Mouse (Mus musculus): ENCODE measurements around the gene Camta1.

Gene Camta1

DNA sequence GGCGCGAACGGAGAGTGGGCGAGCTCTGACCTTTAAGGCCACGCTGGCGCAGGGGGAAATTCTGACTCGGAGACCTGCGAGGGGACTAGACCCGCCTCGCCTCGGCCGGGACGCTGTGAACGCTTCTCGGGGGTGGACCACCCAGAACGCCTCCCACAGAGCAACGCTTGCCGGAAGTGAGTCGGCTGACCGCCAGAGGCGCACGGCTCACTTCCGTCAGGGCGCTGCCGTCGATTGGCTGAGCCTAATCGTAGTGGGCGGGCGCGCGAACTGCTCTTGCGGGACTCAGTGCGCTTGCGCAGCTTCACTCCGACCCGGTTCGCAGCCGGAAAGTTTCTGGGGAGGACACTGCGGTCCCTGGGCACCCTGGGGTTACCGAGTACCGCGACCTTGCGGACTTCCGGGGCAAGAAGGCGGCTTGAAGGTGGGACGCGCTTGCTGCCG is 947.4 kb downstream of the Camta1 start, which contains the start of the genes Park7 and Tnfrsf9:
Gene Park7, minus strand, starts transcription at position 148 of the 444 bp plus-strand sequence.
Gene Tnfrsf9, plus strand, starts transcription at position 273 of the 444 bp plus-strand sequence.
- DNase-seq: peak; percentile 97

DNA sequence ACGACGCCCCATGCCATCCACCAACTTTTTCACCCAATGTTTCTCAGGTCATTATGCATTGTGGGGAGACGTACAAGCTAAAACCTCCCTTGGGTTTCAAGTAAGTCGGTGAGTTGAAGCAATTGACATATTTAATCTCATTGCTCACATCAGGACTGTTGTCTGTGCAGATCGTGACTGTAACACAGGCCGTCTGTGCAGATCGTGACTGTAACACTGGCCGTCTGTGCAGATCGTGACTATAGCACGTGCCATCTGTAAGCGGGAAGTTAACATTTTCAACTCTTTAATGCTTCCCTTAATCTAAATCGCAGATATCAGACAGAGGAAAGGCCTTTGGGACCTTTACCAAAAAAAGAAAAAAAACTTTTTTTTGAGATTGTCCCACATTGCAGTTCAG is 947.9 kb downstream of the Camta1 start:
- DNase-seq: no peak

DNA sequence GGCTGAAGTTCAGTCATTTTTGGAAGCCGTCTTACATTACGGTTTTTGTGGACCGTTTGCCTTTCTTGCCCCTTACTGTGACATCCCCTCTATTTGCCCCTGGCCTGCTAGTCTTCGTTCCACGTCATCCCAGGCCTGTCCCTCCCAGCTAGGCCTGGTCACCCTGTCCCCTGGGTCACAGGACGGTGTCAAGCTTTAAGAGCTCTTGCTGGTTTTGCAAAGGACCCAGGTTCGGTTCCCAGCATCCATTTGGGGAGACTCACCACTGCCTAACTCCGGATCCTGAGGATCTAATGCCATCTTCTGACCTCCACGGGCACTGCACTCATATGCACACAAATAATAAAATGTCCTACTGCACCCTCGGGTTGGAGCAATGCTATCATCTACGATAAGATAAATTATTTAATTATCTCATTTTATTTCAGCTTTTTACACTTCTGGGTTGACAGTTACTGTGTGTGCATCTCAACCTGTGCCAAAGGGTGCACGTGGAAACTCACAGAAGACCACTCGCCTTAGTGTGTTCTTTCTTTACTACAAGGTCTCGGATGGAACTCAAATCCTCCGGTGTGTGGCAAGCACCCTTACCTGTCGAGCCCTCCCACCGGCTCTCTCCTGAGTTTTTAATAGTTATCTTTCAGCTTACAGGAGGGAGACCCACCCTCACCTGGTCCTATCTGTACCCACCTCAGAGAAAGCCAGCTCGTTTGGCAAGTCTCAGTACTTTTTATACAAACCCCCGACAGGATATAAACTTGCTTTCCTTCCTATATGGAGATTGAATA is 951.3 kb downstream of the Camta1 start:
- DNase-seq: peak; percentile 37

DNA sequence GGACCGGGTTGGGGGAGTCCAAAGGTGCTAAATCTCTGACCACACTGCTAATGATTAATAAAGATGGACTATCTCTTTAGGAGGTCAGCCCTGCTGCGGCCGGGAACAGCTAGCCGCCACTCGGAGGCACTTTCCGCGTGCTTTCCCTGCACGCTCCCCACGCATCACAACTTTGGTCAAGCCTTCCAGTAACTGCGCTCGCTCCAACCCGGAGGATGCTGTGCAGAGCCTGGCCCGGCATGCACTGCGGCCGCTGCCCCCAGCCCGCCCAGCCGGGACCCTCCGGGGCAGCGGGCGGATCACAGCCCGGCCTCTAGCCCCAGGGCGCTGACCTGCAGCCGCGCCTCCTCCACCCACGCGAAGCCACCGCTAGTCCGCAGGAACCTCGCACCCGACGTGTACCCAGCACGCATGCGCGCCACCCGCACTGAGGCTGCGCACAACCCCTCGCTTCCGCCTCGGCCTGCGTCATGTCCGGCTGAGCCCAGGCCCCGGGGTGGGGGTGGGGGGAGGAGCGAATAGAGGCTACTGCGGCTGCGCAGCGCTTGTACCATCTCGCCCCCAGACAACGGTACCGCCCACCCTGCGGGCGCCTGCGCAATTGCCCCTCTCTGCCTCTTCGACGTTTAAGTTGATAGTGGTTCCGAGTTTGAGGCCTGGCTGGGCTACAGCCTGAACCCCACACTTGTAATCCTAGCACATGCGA is 952.1 kb downstream of the Camta1 start:
- DNase-seq: peak; percentile 96

DNA sequence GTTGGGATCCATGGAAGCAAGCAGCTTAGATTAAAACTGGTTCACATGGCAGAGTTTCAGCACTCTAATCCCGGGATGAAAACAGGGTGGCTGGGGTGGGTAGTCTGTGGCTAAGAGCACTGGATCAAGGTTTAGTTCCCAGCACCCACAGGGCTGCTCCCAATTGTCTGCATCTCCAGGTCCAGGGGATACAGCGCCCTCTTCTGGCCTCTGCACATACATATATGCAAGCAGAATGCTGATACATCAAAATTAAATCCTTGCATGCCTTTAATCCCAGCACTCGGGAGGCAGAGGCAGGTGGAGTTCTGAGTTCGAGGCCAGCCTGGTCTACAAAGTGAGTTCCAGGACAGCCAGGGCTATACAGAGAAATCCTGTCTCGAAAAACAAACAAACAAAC is 953.2 kb downstream of the Camta1 start:
- DNase-seq: peak; percentile 26

DNA sequence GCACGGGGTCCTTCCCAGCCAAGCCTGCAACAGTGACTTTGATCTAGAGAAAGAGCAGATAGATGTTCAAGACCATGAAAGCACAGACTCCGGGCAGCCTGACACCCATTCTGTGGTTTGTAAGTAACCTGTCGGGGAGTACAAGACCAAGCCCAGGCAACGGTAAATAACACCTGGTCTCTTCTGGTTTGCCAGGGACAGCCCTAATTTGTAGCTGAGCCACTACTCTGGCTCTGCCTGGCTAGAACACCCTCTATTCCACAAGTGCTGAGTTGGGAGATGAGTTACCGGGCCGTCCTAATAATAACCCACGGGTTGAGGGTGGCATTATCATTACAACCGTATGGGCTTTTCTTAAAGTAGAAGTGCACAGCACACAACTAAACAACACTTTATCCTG is 954.6 kb downstream of the Camta1 start:
- peak; percentile 8 for DNase-seq

DNA sequence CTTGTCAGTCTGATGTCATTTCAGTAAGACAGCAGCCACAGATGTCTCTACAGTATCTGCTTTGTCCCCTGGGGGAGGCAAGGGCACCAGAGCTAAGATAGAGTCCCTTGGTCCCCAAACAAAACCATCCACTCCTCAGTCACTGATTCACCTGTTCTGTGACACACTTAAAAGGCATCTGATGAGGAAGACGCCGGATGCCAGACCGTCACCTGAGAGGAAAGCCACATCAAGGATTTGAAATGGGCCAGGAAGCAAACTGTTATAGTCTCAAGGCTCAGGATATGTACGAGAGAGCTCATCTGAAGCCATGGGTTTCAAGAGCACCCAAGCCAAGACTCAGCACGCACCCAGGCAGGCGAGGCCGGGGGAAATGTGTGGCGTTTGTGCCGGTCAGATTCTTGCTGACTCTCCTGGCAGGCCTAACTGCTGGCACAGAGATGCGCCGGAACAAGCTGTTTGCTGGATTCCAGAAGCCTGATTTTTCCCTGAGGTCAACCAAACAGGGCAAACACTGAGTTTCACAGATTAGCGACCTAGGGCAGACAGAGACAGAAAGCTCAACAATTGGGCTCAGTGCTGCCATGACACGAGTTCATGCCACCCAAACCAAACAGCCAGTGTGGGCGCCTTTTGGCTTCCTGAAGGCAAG is 958.5 kb downstream of the Camta1 start:
- peak; percentile 87 for DNase-seq

DNA sequence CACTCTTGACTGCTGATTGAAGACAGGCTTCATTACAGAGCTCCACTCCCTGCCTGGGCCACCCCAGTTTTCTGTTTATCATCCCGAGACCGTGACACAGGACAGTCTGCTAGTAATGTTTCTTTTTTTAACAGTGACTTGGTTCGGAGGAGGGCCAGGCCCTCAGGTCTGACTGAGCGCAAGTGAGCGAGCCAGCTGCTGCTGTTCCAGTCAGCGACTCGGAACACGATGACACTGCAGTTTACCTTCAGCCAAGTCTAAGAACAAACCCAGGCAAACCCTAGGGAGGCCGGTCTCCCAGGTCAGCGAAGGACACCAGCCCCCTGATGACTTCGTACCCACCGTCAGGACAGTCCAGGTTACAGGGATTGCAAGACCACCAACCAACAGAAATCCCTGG is 959.6 kb downstream of the Camta1 start:
- peak; percentile 81 for DNase-seq

DNA sequence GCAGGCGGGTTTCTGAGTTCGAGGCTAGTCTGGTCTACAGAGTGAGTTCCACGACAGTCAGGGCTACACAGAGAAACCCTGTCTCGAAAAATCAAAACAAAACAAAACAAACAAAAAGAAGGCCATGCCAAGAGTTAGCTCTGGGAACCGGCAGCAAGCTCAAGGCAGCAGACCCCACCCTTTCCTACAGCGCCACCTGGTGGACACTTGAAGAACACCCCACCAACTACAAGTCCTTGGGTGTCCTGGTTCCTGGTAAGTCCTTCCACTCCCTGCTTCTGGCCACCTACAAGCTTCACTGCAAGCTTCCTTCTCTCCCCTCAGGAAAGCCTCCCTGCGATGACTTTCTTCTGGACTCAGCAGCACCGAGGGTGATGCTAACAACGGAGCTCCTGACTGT is 960.0 kb downstream of the Camta1 start:
- DNase-seq: peak; percentile 76

DNA sequence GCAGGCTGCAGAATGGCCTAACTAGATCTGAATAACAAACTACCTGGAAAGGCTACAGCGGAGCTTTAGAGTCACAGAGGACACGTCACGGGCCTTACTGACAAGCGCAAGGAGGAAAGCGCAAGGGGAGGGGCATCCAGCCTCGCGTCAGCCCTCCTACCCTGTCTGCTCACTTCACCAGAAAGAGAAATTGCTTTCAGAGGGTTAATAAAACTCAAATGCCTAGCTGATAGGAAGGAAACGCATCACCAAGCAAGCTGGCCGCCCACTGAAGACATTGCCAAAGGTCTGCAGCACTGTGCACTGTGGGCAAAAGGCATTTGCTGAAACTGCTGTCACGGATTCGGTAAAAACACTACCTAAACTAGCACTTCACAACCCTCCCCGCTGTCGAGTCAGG is 961.2 kb downstream of the Camta1 start:
- DNase-seq: peak; percentile 74

DNA sequence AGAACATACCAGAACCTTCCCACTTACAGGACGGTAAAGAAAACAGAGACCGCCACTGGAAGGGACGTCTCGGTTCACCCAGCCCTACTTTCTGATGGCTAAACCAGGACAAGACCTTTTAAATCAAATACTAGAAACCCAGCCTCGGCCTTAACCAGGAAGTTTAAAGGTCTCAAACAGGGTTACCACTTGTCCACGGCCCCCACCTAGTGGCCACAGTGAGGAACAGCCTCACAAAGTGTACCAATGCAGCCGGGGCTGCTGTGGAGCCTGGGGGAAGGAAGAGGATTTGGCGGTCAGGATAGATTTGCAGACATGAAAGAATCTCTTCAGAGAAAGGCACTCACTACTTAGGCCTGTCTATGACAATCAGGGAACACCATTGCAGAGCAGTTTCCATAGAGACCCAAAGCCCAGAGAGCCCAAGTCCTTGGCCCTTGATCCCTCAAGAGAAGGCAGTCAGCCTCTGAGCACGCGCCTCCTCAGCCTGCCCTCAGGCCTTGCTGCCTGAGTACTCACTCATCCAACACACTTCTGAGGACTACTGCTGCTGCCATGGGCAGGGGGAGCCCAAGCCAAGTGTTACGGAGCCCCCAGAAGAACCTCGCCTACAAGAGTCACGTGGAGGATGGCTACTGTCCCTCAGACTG is 962.8 kb downstream of the Camta1 start:
- DNase-seq: peak; percentile 75

DNA sequence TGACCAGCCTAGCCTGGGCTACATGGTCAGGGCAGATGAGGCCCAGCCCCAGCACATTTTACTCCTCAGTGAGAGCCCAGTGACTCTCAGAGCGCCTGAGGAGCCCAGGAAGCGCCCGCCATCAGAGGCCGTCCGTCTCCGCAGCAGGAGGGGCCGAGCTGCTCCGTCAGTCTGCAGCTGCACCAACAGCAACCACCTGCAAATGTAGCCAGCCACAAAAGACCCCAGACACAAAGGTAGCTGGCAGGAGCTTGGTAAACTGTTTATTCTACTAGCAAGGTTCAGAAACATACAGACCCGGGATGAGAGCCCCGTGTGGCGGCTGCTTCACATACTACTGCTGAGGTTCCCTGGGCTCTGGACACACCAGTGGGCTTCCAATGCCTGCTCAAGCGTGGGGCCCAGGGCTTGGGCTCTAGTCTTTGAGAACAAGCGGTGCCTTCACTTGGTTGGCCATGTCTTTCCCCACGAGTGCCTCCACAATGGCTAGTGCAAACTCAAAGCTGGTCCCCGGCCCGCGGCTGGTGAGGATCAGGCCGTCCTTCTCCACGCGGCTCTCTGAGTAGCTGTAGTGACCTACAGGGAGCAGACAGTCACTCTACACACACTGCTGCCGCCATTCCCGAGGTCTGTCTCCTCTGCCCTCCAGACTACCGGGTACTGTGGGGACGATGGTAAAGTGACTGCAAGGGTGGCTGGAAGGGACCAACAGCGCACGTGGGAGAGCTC is 964.6 kb downstream of the Camta1 start:
- no peak for DNase-seq

DNA sequence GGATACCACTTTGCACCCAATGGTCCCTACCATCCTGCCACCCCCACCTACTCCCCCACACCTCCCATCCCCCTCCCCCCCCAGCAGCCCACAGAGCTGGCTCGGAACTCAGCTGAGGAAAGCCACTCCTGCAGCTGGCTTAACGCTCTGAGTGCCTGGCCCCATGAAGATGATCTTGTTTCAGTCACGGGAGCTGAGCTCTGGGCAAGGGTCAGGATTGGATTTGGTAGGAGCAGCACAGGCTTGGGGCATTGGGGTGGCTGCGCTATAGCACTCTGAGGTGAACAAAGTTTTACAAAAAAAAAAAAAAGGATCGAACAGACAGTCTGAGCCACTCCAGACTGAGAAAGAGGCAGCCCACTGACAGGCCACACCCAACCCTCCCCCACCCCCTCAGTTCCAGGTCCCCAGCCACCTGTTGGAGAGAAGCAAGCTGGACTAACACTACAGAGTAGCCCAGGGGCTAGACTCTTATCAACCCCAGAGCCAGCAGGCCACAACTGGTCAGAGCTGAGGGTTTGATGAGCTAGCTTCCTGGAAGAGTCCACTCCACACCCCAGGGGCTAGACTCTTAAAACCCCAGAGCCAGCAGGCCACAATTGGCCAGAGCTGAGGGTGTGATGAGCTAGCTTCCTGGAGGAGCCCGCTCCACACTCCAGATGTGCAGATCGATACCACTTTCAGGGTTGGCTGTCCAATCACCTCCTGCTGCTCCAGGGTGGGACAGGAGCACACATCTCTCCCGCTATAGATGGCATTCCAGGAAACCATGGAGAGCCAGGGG is 966.8 kb downstream of the Camta1 start:
- no peak for DNase-seq

DNA sequence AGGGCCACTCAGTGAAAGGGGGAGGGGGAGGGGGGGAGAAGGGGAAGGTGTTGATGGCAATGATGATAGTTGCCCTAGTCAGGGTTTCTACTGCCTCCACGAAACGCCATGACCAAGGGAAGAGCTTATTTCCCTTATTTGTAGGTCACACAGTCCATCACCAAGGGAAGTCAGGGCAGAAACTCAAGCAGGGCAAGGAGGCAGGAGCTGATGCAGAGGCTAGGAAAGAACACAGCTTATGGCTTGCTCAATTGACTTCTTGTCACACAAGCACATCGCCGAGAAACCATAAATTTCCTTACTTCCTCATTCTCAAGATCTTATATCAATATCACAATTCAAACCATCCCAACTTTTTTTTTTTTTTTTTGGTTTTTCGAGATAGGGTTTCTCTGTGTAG is 970.4 kb downstream of the Camta1 start:
- no peak for DNase-seq

DNA sequence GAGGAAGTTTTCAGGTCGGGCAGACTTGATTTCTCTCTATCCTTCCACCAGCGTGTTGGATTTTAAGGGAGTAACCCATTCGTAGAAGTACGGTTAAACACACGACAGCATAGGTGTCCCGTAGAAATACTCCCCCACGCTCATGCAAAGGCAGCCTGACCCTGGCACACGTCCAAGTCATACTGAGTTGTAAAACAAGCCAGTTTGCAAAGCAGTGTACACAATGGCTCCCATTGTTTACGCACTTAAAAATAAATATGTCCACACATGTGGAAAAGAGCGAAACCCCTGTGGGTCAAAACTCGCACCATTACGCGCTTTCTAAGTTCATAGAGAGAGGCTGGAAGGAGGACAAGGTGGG is 971.7 kb downstream of the Camta1 start:
- DNase-seq: no peak

DNA sequence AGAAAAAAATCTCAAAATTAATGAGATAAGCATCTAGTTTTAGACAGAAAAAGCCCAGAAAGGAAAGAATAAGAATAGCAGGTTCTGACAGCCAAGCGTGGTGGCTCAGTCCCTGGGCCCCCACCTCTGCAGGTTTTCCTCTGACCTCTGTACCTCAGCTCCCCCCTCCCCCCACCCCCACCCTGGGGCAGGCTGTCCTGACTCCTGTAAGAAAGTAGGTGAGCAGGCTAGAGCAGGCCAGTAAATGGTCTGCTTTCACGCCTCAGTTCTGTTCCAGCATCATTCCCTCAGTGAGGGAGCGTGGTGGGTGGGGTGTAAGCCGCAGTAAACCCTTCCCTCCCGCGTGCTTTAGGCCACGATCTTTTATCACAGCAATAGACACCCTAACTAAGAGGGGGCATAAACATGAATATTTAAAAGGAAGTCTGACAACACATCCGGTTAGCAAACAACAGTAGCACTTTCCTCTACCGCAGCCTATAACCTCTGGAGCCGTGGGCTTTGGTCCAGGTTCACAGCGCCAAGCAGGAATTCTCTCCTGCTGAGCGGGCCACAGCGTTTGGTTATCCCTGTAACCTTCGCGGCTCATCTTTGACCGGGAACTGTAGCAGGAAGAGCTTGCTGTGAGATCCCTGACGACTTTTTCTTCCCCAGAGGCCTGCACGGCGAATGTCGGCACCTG is 972.3 kb downstream of the Camta1 start:
- peak; percentile 36 for DNase-seq

DNA sequence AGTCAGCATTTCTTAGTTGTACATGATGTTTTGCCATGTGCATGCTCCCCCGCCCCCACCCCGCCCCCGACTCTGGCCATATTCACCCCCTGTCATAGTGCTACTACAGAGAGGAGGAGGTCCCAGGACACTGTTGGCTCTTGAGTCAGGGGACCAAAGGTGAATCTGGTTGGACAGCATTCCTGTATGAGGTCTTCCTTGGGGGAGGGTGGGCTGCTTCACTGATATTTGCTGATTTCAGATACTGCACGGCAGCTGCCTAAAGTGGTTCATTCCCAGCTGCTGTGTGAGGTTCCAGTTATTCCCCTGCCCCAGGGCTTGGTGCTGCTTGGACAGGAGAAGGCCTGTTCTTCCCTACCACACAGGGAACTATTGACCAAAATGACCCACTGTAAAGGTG is 973.2 kb downstream of the Camta1 start:
- no peak for DNase-seq

DNA sequence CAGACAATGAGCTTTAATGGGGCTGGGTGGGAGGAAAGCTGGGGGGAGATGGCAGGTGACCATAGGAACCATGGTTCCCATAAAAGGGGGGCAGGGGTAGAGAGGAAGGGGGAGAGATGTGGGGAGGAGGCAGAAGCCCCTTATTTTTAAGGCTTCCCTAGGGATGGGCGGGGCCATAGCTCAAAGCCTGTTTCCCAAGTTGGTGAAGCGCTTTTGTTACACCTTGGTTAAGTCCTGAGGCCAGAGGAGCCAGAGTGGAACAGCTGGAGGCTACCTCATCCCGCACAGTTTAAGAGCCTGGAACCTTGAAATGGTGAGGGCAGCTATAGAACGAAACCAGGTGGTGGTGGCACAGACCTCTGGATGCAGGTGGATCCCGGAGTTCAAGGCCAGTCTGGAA is 973.8 kb downstream of the Camta1 start:
- DNase-seq: no peak

DNA sequence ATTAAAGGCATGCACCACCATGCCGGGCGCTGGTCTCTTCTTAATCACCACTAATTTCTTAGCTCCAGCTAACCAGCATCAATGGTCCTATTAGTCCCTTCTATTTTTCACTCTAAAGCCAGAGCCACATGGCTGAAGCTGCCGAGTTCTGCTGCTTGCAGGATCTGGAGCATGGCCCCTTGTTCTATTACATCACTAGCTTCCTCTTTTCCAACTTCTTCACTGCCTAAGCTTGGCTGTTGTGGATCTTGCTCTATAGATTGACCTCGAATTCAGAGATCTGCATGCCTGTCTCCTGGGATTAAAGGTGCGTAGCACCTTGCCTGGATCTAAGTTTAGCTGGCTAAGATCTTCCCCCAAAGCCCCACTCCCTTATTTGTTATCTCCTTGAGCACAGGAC is 979.0 kb downstream of the Camta1 start:
- DNase-seq: no peak

DNA sequence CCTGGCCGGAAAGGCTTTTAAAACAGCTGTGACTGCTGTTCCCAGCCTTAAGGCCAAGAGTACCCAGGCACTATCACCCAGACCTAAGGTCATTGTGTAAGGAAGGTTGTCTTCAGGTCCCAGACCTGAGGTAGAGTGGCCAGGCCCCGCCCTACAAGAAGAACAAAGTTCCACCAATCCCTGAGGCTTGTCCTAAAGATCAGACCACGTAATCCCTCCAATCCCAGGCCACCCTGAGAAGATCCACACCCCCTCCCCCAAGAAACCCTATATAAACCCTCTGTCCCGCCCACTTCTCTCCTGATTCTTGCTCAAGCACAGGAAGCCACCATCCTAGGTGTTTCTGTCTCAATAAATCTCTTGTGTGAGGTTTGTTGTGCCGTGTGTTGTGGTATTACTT is 981.3 kb downstream of the Camta1 start:
- DNase-seq: no peak

DNA sequence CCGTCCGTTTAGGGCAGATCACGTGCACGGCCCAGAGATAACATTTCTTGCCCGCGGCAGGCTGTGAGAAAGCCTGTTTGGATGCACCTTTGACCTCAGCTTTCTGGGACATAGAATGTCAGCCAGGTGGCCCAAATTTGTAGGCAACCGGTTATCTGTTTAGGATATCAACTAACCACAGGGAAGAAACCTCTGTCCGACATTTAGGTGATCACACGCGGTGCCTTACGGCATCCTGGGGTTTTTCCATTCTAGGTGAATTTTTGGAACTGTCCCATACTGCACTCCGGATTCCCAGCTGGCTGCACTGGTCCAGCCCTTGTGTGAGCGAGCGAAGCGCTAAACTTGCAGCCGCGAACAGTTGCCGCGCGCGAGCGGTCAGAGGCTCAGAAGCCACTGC is 982.0 kb downstream of the Camta1 start:
- no peak for DNase-seq

All from kidney, adult 11 months (tissue).